Mouse (Mus musculus): ENCODE measurements around the gene Taldo1. TPM values are rescaled to one million over a fixed set of nuclear protein-coding genes. Genes with fewer than 3 reads are reported as not detected.

Gene Taldo1
- polyA plus RNA-seq, 1 experiment = 210 TPM

DNA sequence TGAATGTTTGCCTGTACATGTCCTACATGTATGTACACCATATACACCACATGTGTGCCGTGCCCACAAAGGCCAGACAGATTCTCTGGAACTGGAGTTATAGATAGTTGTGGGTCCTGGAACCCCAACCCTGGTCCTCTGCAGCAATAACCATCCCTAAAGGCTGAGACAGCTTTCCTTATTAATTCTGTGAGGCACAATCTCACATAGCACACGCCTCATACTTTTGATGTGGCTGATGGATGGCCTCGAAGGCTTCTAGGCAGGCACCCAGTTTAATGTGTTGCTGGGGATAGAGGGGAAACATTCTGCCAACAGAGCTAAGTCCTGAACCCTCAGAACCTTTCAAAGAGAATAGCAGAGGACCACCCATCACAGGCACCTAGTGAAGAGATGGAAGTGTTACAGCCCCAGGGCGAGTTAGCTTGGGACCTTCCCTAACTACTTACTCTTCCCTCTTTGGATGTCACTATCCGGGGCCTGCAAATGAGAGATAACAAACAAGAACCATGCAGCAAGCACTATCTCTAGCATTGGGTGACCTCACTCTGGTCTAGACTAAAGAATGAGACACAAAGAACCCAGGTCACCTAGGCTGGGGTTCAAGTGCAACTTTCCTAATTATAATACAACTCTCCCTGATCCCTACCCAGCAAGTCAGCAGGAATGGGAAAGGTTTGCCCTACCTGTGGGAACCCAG is 27.5 kb upstream of the Taldo1 start:
- TF ChIP-seq POLR2A (IDR thresholded peaks at IDR 0.05; ENCODE audit: insufficient read depth, low read length) (no peak), CTCF (IDR thresholded peaks at IDR 0.05; ENCODE audit: low read depth, low read length) (no peak), EP300 (IDR thresholded peaks at IDR 0.05; ENCODE audit: insufficient read depth, low read depth, low read length) (no peak)
- H3K27me3 ChIP-seq (ENCODE audit: control insufficient read depth, insufficient read depth, low read length, poor library complexity, severe bottlenecking) = no peaks in the 10 kb centered on the region
- H3K9me3 ChIP-seq (replicated peaks; ENCODE audit: control insufficient read depth, insufficient read depth, low read length, poor library complexity, severe bottlenecking) = no peaks in the 10 kb centered on the region
- H3K9ac ChIP-seq (ENCODE audit: low read depth, poor library complexity, severe bottlenecking) = no peak overlapping the region
- H3K4me3 ChIP-seq (ENCODE audit: low read depth, low read length) = no peak overlapping the region
- no peaks in the 10 kb centered on the region for H3K4me1 ChIP-seq (ENCODE audit: control insufficient read depth, insufficient read depth, low read length)
- H3K27ac ChIP-seq (ENCODE audit: insufficient read depth, low read length) = no peak overlapping the region
- H3K36me3 ChIP-seq (ENCODE audit: control insufficient read depth, insufficient read depth, low read length, poor library complexity, severe bottlenecking) = no peaks in the 10 kb centered on the region

GRCm38 (mm10) chr7:141365049-141365445 is 27.0 kb upstream of the Taldo1 start:
- no peak overlapping the region for H3K27ac ChIP-seq (ENCODE audit: insufficient read depth, low read length)
- H3K36me3 ChIP-seq (ENCODE audit: control insufficient read depth, insufficient read depth, low read length, poor library complexity, severe bottlenecking) = no peaks in the 10 kb centered on the region
- H3K27me3 ChIP-seq (ENCODE audit: control insufficient read depth, insufficient read depth, low read length, poor library complexity, severe bottlenecking) = no peaks in the 10 kb centered on the region
- no peaks in the 10 kb centered on the region for H3K4me1 ChIP-seq (ENCODE audit: control insufficient read depth, insufficient read depth, low read length)
- H3K9me3 ChIP-seq (replicated peaks; ENCODE audit: control insufficient read depth, insufficient read depth, low read length, poor library complexity, severe bottlenecking) = no peaks in the 10 kb centered on the region
- no peak overlapping the region for H3K4me3 ChIP-seq (ENCODE audit: low read depth, low read length)
- no peak overlapping the region for H3K9ac ChIP-seq (ENCODE audit: low read depth, poor library complexity, severe bottlenecking)
- no peak for TF ChIP-seq EP300 (IDR thresholded peaks at IDR 0.05; ENCODE audit: insufficient read depth, low read depth, low read length)
- no peak for TF ChIP-seq CTCF (IDR thresholded peaks at IDR 0.05; ENCODE audit: low read depth, low read length)
- TF ChIP-seq POLR2A (IDR thresholded peaks at IDR 0.05; ENCODE audit: insufficient read depth, low read length) = no peak

DNA sequence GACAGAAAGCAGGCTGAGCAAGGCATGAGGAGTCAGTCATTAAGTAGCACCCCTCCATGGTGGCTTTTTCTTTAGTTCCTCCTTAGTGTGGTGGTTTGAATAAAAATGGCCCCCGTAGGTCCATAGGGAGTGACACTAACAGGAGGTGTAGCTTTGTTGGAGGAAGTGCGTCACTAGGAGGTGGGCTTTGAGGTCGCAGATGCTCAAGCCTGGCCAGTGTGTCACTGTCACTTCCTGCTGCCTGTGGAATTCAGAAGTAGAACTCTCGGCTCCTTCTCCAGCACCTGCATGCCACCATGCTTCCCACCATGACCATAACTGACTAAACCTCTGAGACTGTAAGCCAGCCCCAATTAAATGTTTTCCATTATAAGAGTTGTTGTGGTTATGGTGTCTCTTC is 24.6 kb upstream of the Taldo1 start:
- H3K36me3 ChIP-seq (ENCODE audit: control insufficient read depth, insufficient read depth, low read length, poor library complexity, severe bottlenecking) = no peaks in the 10 kb centered on the region
- H3K27me3 ChIP-seq (ENCODE audit: control insufficient read depth, insufficient read depth, low read length, poor library complexity, severe bottlenecking) = no peaks in the 10 kb centered on the region
- no peak overlapping the region for H3K9ac ChIP-seq (ENCODE audit: low read depth, poor library complexity, severe bottlenecking)
- H3K27ac ChIP-seq (ENCODE audit: insufficient read depth, low read length) = no peak overlapping the region
- H3K4me1 ChIP-seq (ENCODE audit: control insufficient read depth, insufficient read depth, low read length) = no peaks in the 10 kb centered on the region
- TF ChIP-seq POLR2A (IDR thresholded peaks at IDR 0.05; ENCODE audit: insufficient read depth, low read length) (no peak), EP300 (IDR thresholded peaks at IDR 0.05; ENCODE audit: insufficient read depth, low read depth, low read length) (no peak), CTCF (IDR thresholded peaks at IDR 0.05; ENCODE audit: low read depth, low read length) (no peak)
- no peak overlapping the region for H3K4me3 ChIP-seq (ENCODE audit: low read depth, low read length)
- no peaks in the 10 kb centered on the region for H3K9me3 ChIP-seq (replicated peaks; ENCODE audit: control insufficient read depth, insufficient read depth, low read length, poor library complexity, severe bottlenecking)

GRCm38 (mm10) chr7:141369918-141370317 is 22.1 kb upstream of the Taldo1 start:
- Histone ChIP-seq H3K4me3 (ENCODE audit: low read depth, low read length) (no peak overlapping the region), H3K9me3 (replicated peaks; ENCODE audit: control insufficient read depth, insufficient read depth, low read length, poor library complexity, severe bottlenecking) (no peaks in the 10 kb centered on the region), H3K27me3 (ENCODE audit: control insufficient read depth, insufficient read depth, low read length, poor library complexity, severe bottlenecking) (no peaks in the 10 kb centered on the region), H3K27ac (ENCODE audit: insufficient read depth, low read length) (peak overlapping the region; percentile 49), H3K4me1 (ENCODE audit: control insufficient read depth, insufficient read depth, low read length) (no peaks in the 10 kb centered on the region), H3K9ac (ENCODE audit: low read depth, poor library complexity, severe bottlenecking) (no peak overlapping the region), H3K36me3 (ENCODE audit: control insufficient read depth, insufficient read depth, low read length, poor library complexity, severe bottlenecking) (no peaks in the 10 kb centered on the region)
- TF ChIP-seq CTCF (IDR thresholded peaks at IDR 0.05; ENCODE audit: low read depth, low read length) (no peak), EP300 (IDR thresholded peaks at IDR 0.05; ENCODE audit: insufficient read depth, low read depth, low read length) (no peak), POLR2A (IDR thresholded peaks at IDR 0.05; ENCODE audit: insufficient read depth, low read length) (no peak)

DNA sequence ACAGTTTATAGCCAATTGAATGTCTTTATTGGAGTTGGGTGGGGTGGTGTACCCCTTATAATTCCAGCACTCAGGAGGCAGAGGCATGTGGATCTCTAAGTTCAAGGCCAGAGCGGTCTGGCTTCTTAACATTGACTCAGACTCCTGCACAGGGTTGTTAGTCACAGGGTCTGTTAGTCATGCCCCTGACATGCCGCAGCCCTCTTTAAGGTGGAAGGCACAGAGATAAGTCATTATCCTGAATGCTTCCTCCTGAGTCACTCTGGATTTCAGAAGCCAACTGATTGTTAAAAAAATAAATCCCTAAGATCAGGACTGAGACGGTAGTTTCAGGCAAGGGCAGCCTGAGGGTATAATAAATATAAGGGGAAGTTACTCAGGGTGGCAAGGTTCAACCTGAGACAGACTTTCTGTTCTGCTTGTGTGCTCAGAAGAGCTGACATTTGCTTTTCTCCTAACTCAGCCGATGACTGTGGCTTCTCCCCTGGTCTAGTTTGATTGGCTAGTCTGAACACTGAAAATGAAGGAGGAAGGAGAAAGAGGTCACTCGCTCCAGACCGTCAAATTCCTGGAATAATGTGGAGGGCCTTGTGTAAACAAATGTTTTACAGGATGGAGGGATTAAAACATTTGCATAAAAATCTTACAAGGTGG is 19.9 kb upstream of the Taldo1 start:
- Histone ChIP-seq H3K4me3 (ENCODE audit: low read depth, low read length) (no peak overlapping the region), H3K36me3 (ENCODE audit: control insufficient read depth, insufficient read depth, low read length, poor library complexity, severe bottlenecking) (no peaks in the 10 kb centered on the region), H3K27me3 (ENCODE audit: control insufficient read depth, insufficient read depth, low read length, poor library complexity, severe bottlenecking) (no peaks in the 10 kb centered on the region), H3K9me3 (replicated peaks; ENCODE audit: control insufficient read depth, insufficient read depth, low read length, poor library complexity, severe bottlenecking) (no peaks in the 10 kb centered on the region), H3K9ac (ENCODE audit: low read depth, poor library complexity, severe bottlenecking) (peak overlapping the region; percentile 63), H3K27ac (ENCODE audit: insufficient read depth, low read length) (peak overlapping the region; percentile 91), H3K4me1 (ENCODE audit: control insufficient read depth, insufficient read depth, low read length) (no peaks in the 10 kb centered on the region)
- TF ChIP-seq EP300 (IDR thresholded peaks at IDR 0.05; ENCODE audit: insufficient read depth, low read depth, low read length) (peak; percentile 68; the same call in 1 of the 2 replicates), POLR2A (IDR thresholded peaks at IDR 0.05; ENCODE audit: insufficient read depth, low read length) (no peak)

DNA sequence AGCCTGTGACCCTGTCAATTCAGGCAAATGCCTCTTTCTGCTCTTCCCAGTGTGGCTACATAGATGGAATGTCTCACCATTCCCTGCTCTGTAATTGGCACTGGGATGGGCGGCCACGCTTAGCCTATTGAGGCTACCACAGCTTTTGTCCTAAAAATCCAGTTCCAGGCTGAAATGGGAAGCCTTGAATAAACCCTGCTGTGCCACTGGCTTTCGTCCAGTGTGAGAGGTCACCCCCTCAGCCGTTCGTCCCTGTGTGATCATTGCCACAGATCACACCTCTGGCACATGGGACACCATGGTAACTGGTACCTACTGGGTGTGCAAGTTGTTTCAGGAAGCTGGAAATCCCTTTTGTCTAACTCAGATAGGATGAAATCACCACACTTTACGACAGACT is 18.4 kb upstream of the Taldo1 start:
- H3K36me3 ChIP-seq (ENCODE audit: control insufficient read depth, insufficient read depth, low read length, poor library complexity, severe bottlenecking) = no peaks in the 10 kb centered on the region
- no peaks in the 10 kb centered on the region for H3K27me3 ChIP-seq (ENCODE audit: control insufficient read depth, insufficient read depth, low read length, poor library complexity, severe bottlenecking)
- no peaks in the 10 kb centered on the region for H3K9me3 ChIP-seq (replicated peaks; ENCODE audit: control insufficient read depth, insufficient read depth, low read length, poor library complexity, severe bottlenecking)
- no peak overlapping the region for H3K9ac ChIP-seq (ENCODE audit: low read depth, poor library complexity, severe bottlenecking)
- H3K4me3 ChIP-seq (ENCODE audit: low read depth, low read length) = no peak overlapping the region
- peak overlapping the region; percentile 69 for H3K27ac ChIP-seq (ENCODE audit: insufficient read depth, low read length)
- H3K4me1 ChIP-seq (ENCODE audit: control insufficient read depth, insufficient read depth, low read length) = no peaks in the 10 kb centered on the region
- no peak for TF ChIP-seq POLR2A (IDR thresholded peaks at IDR 0.05; ENCODE audit: insufficient read depth, low read length)
- TF ChIP-seq CTCF (IDR thresholded peaks at IDR 0.05; ENCODE audit: low read depth, low read length) = no peak
- TF ChIP-seq EP300 (IDR thresholded peaks at IDR 0.05; ENCODE audit: insufficient read depth, low read depth, low read length) = no peak
